Mouse (Mus musculus) kidney, embryonic 15.5 days (tissue): ENCODE results near the gene Pnpla3. TPM values are rescaled to one million over a fixed set of nuclear protein-coding genes. Genes with fewer than 3 reads are reported as not detected.

Source experiments
- ATAC-seq: fragments of 200-750 bp; cut with Nextera tagmentation; replicated peaks from 2 replicates; pipeline ENCODE4 v1.8.0; 2017; ENCODE audit warnings: moderate TSS enrichment; ENCODE audit not compliant: low FRiP score
- H3K27ac ChIP-seq: fragments of 300-500 bp; sonication (generic); 2 replicates; pipeline ENCODE4 v1.5.1; 2015; ENCODE audit warnings: mild to moderate bottlenecking, inconsistent platforms
- H3K27me3 ChIP-seq: fragments of 300-500 bp; sonication (generic); 2 replicates; pipeline ENCODE4 v1.6.1; 2015; ENCODE audit warnings: inconsistent platforms
- H3K36me3 ChIP-seq: fragments of 300-500 bp; sonication (generic); 2 replicates; pipeline ENCODE4 v1.6.1; 2015; ENCODE audit warnings: inconsistent platforms
- H3K4me1 ChIP-seq: fragments of 300-500 bp; sonication (generic); 2 replicates; pipeline ENCODE4 v1.6.1; 2015; ENCODE audit warnings: inconsistent platforms
- H3K4me2 ChIP-seq: fragments of 300-500 bp; sonication (generic); 2 replicates; pipeline ENCODE4 v1.6.1; 2015; ENCODE audit warnings: moderate library complexity, mild to moderate bottlenecking, inconsistent platforms
- H3K4me3 ChIP-seq: fragments of 300-500 bp; sonication (generic); replicated peaks from 2 replicates; pipeline ENCODE4 v1.5.1; 2015; ENCODE audit warnings: mild to moderate bottlenecking, inconsistent platforms
- H3K9ac ChIP-seq: fragments of 300-500 bp; sonication (generic); 2 replicates; pipeline ENCODE4 v1.6.1; 2015; ENCODE audit warnings: mild to moderate bottlenecking, inconsistent platforms
- H3K9me3 ChIP-seq: fragments of 300-500 bp; sonication (generic); replicated peaks from 2 replicates; pipeline ENCODE4 v1.6.1; 2016; ENCODE audit warnings: inconsistent platforms
- WGBS: fragments of 180-500 bp; shearing (Covaris S2); methylation state at CpG from one replicate; pipeline ENCODE4 v1.1.7; 2015; ENCODE audit warnings: mixed read lengths; 5-methylcytosine and 5-hydroxymethylcytosine counted together
- polyA plus RNA-seq: library from polyadenylated mRNA; unstranded; fragments of >200 nt; fragmentation: Nextera tagmentation; extraction: Ambion mirVana; gene quantifications from 2 replicates; pipeline ENCODE4 v1.2.1, GENCODE M21; 2015

Pnpla3 gene
- polyA plus RNA-seq, 1 experiment from 2014 or later: 1.1 TPM

- H3K4me1 ChIP-seq: peaks cover 24% of the 10 kb centered on the region
- no peaks in the 10 kb centered on the region for H3K36me3 ChIP-seq
- no peak overlapping the region for H3K27ac ChIP-seq
- H3K4me3 ChIP-seq: no peak overlapping the region
- no peaks in the 10 kb centered on the region for H3K9me3 ChIP-seq
- H3K4me2 ChIP-seq: no peak overlapping the region
- peak; percentile 40; the same call in 1 of the 2 replicates for ATAC-seq
- no peak overlapping the region for H3K9ac ChIP-seq
- WGBS: 31% methylated on average over 6 of the region's 6 CpGs
- H3K27me3 ChIP-seq: peaks cover 15% of the 10 kb centered on the region
Measured at GRCm38 (mm10) chr15:84223423-84223822, 55.8 kb downstream of the Pnpla3 start.

DNA sequence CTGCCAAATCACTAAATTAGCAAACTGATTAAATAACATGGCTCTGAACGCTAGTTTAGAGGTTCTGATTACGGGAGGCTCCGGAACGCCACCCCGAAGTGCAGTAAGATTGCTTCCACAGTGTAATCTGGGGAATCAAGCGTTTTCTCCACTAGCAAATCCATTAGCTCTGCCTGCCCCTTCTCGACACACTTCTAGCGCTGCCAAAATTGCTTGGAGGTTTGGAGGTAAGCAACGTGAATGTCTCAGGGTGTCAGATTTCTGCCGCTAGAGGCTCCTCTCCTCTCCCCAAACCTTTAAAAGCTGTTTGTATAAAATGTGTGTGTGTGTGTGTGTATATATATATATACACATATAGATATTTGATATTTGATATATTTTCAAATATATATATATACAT lies 57.1 kb downstream of the Pnpla3 start:
- 41% methylated on average over 10 of the region's 10 CpGs for WGBS
- H3K27ac ChIP-seq: no peak overlapping the region
- H3K9me3 ChIP-seq: no peaks in the 10 kb centered on the region
- ATAC-seq: no peak
- no peak overlapping the region for H3K4me3 ChIP-seq
- H3K4me1 ChIP-seq: peaks cover 13% of the 10 kb centered on the region; the same call in 1 of the 2 replicates
- H3K36me3 ChIP-seq: no peaks in the 10 kb centered on the region
- H3K9ac ChIP-seq: no peak overlapping the region
- H3K27me3 ChIP-seq: peaks cover 24% of the 10 kb centered on the region
- H3K4me2 ChIP-seq: no peak overlapping the region

- Histone ChIP-seq H3K9ac (no peak overlapping the region), H3K4me2 (no peak overlapping the region), H3K4me1 (peaks cover 23% of the 10 kb centered on the region), H3K27ac (no peak overlapping the region), H3K36me3 (no peaks in the 10 kb centered on the region), H3K9me3 (no peaks in the 10 kb centered on the region), H3K4me3 (no peak overlapping the region), H3K27me3 (peaks cover 39% of the 10 kb centered on the region)
- WGBS: 82% methylated on average over 15 of the region's 15 CpGs
- no peak for ATAC-seq
Measured at GRCm38 (mm10) chr15:84226918-84227317, 59.3 kb downstream of the Pnpla3 start.

DNA sequence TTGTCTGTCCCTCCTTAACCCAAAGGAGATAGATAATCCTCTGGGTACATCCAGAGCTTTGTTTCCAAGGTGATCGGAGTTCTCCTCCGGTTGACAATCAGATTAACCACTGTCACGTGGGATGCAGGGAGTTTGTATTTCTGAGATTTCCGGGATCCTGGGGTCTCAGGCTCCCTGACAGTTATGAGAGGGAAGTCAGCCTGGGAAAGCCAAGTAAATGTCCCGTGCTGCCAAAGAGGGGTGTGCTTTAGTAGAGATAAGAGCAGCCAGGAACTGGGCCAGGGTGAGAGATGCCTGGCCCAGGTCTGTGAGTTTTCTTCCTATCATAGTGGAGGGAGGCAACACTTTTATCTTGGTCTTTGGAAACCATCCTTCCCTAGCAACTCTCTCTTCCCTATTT lies 63.0 kb downstream of the Pnpla3 start:
- H3K27ac ChIP-seq: no peak overlapping the region
- H3K4me3 ChIP-seq: peak overlapping the region; percentile 58; the same call in 1 of the 2 replicates
- no peak for ATAC-seq
- H3K9ac ChIP-seq: no peak overlapping the region
- peaks cover 36% of the 10 kb centered on the region for H3K27me3 ChIP-seq
- no peaks in the 10 kb centered on the region for H3K36me3 ChIP-seq
- H3K4me2 ChIP-seq: peak overlapping the region; percentile 91; the same call in 1 of the 2 replicates
- H3K9me3 ChIP-seq: no peaks in the 10 kb centered on the region
- peaks cover 26% of the 10 kb centered on the region for H3K4me1 ChIP-seq
- WGBS: 10% methylated on average over 5 of the region's 5 CpGs

DNA sequence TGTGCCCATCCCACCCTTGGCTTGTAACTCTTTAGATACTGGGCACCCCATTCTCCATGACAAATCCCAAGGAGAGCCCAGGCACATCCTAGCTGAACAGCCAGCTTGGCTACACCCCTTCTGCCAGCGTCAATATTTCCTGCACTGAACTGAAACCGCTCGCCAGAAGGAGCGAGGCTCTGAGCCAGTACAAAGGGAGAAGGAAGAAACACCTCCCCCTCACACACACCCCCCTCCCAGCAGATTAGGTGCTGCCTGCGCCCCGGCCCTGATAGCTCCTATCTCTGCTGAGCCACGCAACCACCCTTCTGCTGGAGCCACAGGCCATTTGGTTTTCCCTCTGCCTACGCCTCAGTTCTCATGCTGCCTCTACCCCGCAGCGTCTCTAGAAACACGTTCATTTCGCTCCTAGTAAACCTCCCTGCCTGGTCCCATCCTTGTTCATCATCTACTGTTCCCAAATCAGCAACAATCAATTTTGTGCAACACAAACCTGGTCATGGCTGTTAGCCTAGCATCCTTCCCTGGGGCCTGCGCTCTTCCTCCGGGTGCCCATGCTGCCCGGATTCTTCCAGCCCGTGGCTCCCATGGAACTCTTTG lies 63.6 kb downstream of the Pnpla3 start:
- H3K4me2 ChIP-seq: peak overlapping the region; percentile 91
- 5% methylated on average over 16 of the region's 16 CpGs for WGBS
- H3K4me3 ChIP-seq: peak overlapping the region; percentile 58
- ATAC-seq: peak; percentile 44; the same call in 1 of the 2 replicates
- H3K4me1 ChIP-seq: peaks cover 26% of the 10 kb centered on the region
- no peaks in the 10 kb centered on the region for H3K9me3 ChIP-seq
- peak overlapping the region; percentile 30; the same call in 1 of the 2 replicates for H3K9ac ChIP-seq
- no peaks in the 10 kb centered on the region for H3K36me3 ChIP-seq
- H3K27me3 ChIP-seq: peaks cover 31% of the 10 kb centered on the region
- H3K27ac ChIP-seq: peak overlapping the region; percentile 38

- peak within 1 kb of the TSS; percentile 52 for H3K9ac ChIP-seq
- peak within 1 kb of the TSS; percentile 91 for H3K4me2 ChIP-seq
- no peaks in the 10 kb centered on the region for H3K36me3 ChIP-seq
- peak; percentile 69 for ATAC-seq
- peak within 1 kb of the TSS; percentile 52 for H3K27ac ChIP-seq
- H3K27me3 ChIP-seq: peaks cover 31% of the 10 kb centered on the region
- H3K4me1 ChIP-seq: peaks cover 26% of the 10 kb centered on the region
- H3K9me3 ChIP-seq: no peaks in the 10 kb centered on the region
- under 1% methylated on average over 49 of the region's 53 CpGs for WGBS
- peak within 1 kb of the TSS; percentile 58 for H3K4me3 ChIP-seq
Measured at GRCm38 (mm10) chr15:84231721-84232561, 64.3 kb downstream of the Pnpla3 start, which contains the start of gene Parvb. Gene Parvb, plus strand, starts transcription at chr15:84232043.

GRCm38 (mm10) chr15:84232609-84233008 lies 65.0 kb downstream of the Pnpla3 start:
- Histone ChIP-seq H3K27me3 (peaks cover 35% of the 10 kb centered on the region), H3K9me3 (no peaks in the 10 kb centered on the region), H3K4me3 (peak overlapping the region; percentile 58), H3K9ac (peak overlapping the region; percentile 52; the same call in 1 of the 2 replicates), H3K4me1 (peaks cover 26% of the 10 kb centered on the region), H3K27ac (no peak overlapping the region; the same call in 1 of the 2 replicates), H3K36me3 (no peaks in the 10 kb centered on the region), H3K4me2 (peak overlapping the region; percentile 91)
- ATAC-seq: no peak
- WGBS: 22% methylated on average over 8 of the region's 8 CpGs

GRCm38 (mm10) chr15:84234794-84235581 lies 67.4 kb downstream of the Pnpla3 start:
- peak overlapping the region; percentile 55; the same call in 1 of the 2 replicates for H3K27ac ChIP-seq
- H3K27me3 ChIP-seq: peaks cover 38% of the 10 kb centered on the region

DNA sequence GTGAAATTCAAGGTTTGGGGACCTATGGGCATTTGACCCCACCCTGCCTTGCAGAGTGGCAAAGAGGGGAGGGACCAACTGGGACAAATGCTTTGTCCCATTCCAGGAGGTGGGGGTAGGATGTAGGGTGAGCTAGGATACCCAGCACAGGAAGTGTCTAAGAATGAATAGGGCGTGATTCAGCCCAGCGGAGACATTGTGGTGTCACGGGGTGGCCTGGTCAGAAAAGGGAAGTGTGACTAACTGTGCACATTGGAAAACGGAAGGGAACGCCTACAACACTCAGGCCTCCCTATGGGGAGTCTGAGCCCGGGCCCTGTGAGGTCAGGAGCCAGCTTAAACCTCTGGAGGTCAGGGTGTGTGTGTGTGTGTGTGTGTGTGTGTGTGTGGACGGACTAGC lies 68.0 kb downstream of the Pnpla3 start:
- peak; percentile 49; the same call in 1 of the 2 replicates for ATAC-seq
- WGBS: 77% methylated on average over 7 of the region's 7 CpGs
- H3K27ac ChIP-seq: peak overlapping the region; percentile 55; the same call in 1 of the 2 replicates

More at GRCm38 (mm10) chr15:84234794-84235581, 67.4 kb downstream of the Pnpla3 start:
- ATAC-seq: no peak
- no peaks in the 10 kb centered on the region for H3K36me3 ChIP-seq
- no peaks in the 10 kb centered on the region for H3K9me3 ChIP-seq
- H3K4me2 ChIP-seq: no peak overlapping the region
- no peak overlapping the region for H3K4me3 ChIP-seq
- H3K4me1 ChIP-seq: peaks cover 47% of the 10 kb centered on the region
- no peak overlapping the region for H3K9ac ChIP-seq
- WGBS: 87% methylated on average over 7 of the region's 7 CpGs

More for the DNA sequence above, 68.0 kb downstream of the Pnpla3 start:
- Histone ChIP-seq H3K4me2 (no peak overlapping the region), H3K9me3 (no peaks in the 10 kb centered on the region), H3K36me3 (no peaks in the 10 kb centered on the region), H3K4me1 (peaks cover 45% of the 10 kb centered on the region), H3K9ac (no peak overlapping the region), H3K27me3 (peaks cover 34% of the 10 kb centered on the region), H3K4me3 (no peak overlapping the region)
